Mouse (Mus musculus): ENCODE data around the gene Triobp. TPM values are rescaled to one million over a fixed set of nuclear protein-coding genes. Genes with fewer than 3 reads are reported as not detected.

Triobp gene
- total RNA-seq, 2 experiments from 2014 or later, result 11.0 to 11.3 TPM

- DNase-seq (ENCODE audit: low spot score in 2 of 2), result no peak
Measured at GRCm38 (mm10) chr15:78959537-78959936, 12.0 kb downstream of the Triobp start.

- no peak for DNase-seq (ENCODE audit: low spot score in 2 of 2)
Measured at GRCm38 (mm10) chr15:78960088-78960487, 12.6 kb downstream of the Triobp start.

GRCm38 (mm10) chr15:78962885-78963284 is 15.4 kb downstream of the Triobp start:
- DNase-seq (ENCODE audit: low spot score in 2 of 2), result peak; percentile 40 to 46

GRCm38 (mm10) chr15:78971626-78972025 is 24.1 kb downstream of the Triobp start:
- DNase-seq (ENCODE audit: low spot score in 2 of 2), result no peak

- no peak for DNase-seq (ENCODE audit: low spot score in 2 of 2)
Measured at GRCm38 (mm10) chr15:78973950-78974349, 26.4 kb downstream of the Triobp start.

- no peak for DNase-seq (ENCODE audit: low spot score in 2 of 2)
Measured at GRCm38 (mm10) chr15:78977676-78978159, 30.2 kb downstream of the Triobp start.

GRCm38 (mm10) chr15:78978875-78979274 is 31.4 kb downstream of the Triobp start:
- no peak for DNase-seq (ENCODE audit: low spot score in 2 of 2)

- DNase-seq (ENCODE audit: low spot score in 2 of 2), result no peak
Measured at GRCm38 (mm10) chr15:78980084-78980483, 32.6 kb downstream of the Triobp start.

GRCm38 (mm10) chr15:78982658-78983435 is 35.3 kb downstream of the Triobp start:
- peak; percentile 38 to 56 for DNase-seq (ENCODE audit: low spot score in 2 of 2)

- DNase-seq (ENCODE audit: low spot score in 2 of 2), result peak in 1 of 2 experiments; percentile 23
Measured at GRCm38 (mm10) chr15:78983436-78984285, 36.1 kb downstream of the Triobp start.

- peak in 1 of 2 experiments; percentile 16 for DNase-seq (ENCODE audit: low spot score in 2 of 2)
Measured at GRCm38 (mm10) chr15:78984286-78984778, 36.8 kb downstream of the Triobp start.

- DNase-seq (ENCODE audit: low spot score in 2 of 2), result no peak
Measured at GRCm38 (mm10) chr15:78986536-78987220, 39.2 kb downstream of the Triobp start.

GRCm38 (mm10) chr15:78988499-78988971 is 41.0 kb downstream of the Triobp start:
- DNase-seq (ENCODE audit: low spot score in 2 of 2), result peak; percentile 83 to 91

GRCm38 (mm10) chr15:78989152-78990092 is 41.9 kb downstream of the Triobp start:
- DNase-seq (ENCODE audit: low spot score in 2 of 2), result no peak

- DNase-seq (ENCODE audit: low spot score in 2 of 2), result no peak
Measured at GRCm38 (mm10) chr15:78990093-78990463, 42.6 kb downstream of the Triobp start.

GRCm38 (mm10) chr15:78990970-78991525 is 43.5 kb downstream of the Triobp start:
- no peak for DNase-seq (ENCODE audit: low spot score in 2 of 2)

- no peak for DNase-seq (ENCODE audit: low spot score in 2 of 2)
Measured at GRCm38 (mm10) chr15:78992235-78992634, 44.7 kb downstream of the Triobp start.

- DNase-seq (ENCODE audit: low spot score in 2 of 2), result no peak
Measured at GRCm38 (mm10) chr15:78992925-78993324, 45.4 kb downstream of the Triobp start.

GRCm38 (mm10) chr15:78995916-78996315 is 48.4 kb downstream of the Triobp start:
- DNase-seq (ENCODE audit: low spot score in 2 of 2), result no peak

- no peak for DNase-seq (ENCODE audit: low spot score in 2 of 2)
Measured at GRCm38 (mm10) chr15:78996663-78997062, 49.1 kb downstream of the Triobp start.

Measured in left cerebral cortex, adult 18-20 months (tissue).